Comparison of ENCODE assay signal across 10 mouse cellular contexts in genomic region chr2:29731545-29731944, GRCm38 (mm10). TPM values are rescaled to one million over a fixed set of nuclear protein-coding genes. Genes with fewer than 3 reads are reported as not detected.
DNase-seq lines count a peak whose midpoint lies in the region; ATAC-seq lines count a peak whose summit lies in the region.
"Had no signal": no experiment of that assay in that cellular context is flagged by ENCODE, and none has a peak within 500 bp of the region (broad histone marks: within the 10 kb centered on the region; RNA-seq: fewer than 3 reads in every experiment).

No protein-coding gene starts in this region.

- H3K27me3 ChIP-seq in forebrain, embryonic 15.5 days = no peaks in the 10 kb centered on the region

- no peak for ATAC-seq in forebrain, embryonic 15.5 days (replicated peaks)
- no peak for ATAC-seq in frontal cortex, adult (ENCODE audit: low TSS enrichment)

- no peak overlapping the region for H3K9ac ChIP-seq in forebrain, embryonic 15.5 days (replicated peaks)

- peak; percentile 92 for DNase-seq in heart, adult 11 months
- DNase-seq in heart, adult 8-10 months (ENCODE audit: low spot score) = no peak
- peak; percentile 56 for DNase-seq in ES-CJ7 (ENCODE audit: low read depth, low spot score)
- peak; percentile 66 to 80 for DNase-seq in cerebellum, postnatal 25 days
- peak; percentile 70 for DNase-seq in kidney, postnatal 14 days
- peak; percentile 51 for DNase-seq in ovary, postnatal 36 days (ENCODE audit: low spot score)

- 82% methylated on average over 3 of the region's 3 CpGs for WGBS in forebrain, embryonic 15.5 days

- H3K4me3 ChIP-seq in forebrain, embryonic 15.5 days = no peak overlapping the region

- no peaks in the 10 kb centered on the region for H3K4me1 ChIP-seq in forebrain, embryonic 15.5 days

- H3K27ac ChIP-seq in forebrain, embryonic 15.5 days (replicated peaks) = no peak overlapping the region

- peaks cover 63% of the 10 kb centered on the region for H3K36me3 ChIP-seq in forebrain, embryonic 15.5 days

- H3K4me2 ChIP-seq in forebrain, embryonic 15.5 days (replicated peaks) = no peak overlapping the region

- H3K9me3 ChIP-seq in forebrain, embryonic 15.5 days = no peaks in the 10 kb centered on the region

RNA-seq across cellular contexts. Expression of gene Gm13420, which starts 19.9 kb away (rescaled TPM):
- not detected for total RNA-seq in heart, adult 8-10 months (2022)
- not detected in 2 replicates for polyA plus RNA-seq in forebrain, embryonic 15.5 days (2015; fragmentation: Nextera tagmentation; extraction: Ambion mirVana)

RNA-seq across cellular contexts. Expression of gene Gm13547, which starts 27.6 kb away (rescaled TPM):
- not detected for total RNA-seq in heart, adult 8-10 months (2022)
- 0.79 TPM in 1 of 2 replicates, not detected in the other for polyA plus RNA-seq in forebrain, embryonic 15.5 days (2015; fragmentation: Nextera tagmentation; extraction: Ambion mirVana)
- total RNA-seq: left cerebral cortex, adult 18-20 months had no signal
- polyA plus RNA-seq: stomach, embryonic 14.5 days had no signal

RNA-seq across cellular contexts. Expression of gene Coq4, which starts 55.7 kb away (rescaled TPM):
- 10 to 100 TPM; 18.7 to 26.4 (median 20.8) TPM for total RNA-seq in heart, adult 8-10 months (2022)
- 28.2 and 31.6 TPM in 2 replicates for polyA plus RNA-seq in forebrain, embryonic 15.5 days (2015; fragmentation: Nextera tagmentation; extraction: Ambion mirVana)

RNA-seq across cellular contexts. Expression of gene Trub2, which starts 56.8 kb away (rescaled TPM):
- 10 to 100 TPM; 38.6 to 47.6 (median 42.0) TPM for total RNA-seq in heart, adult 8-10 months (2022)
- 40.6 and 41.7 TPM in 2 replicates for polyA plus RNA-seq in forebrain, embryonic 15.5 days (2015; fragmentation: Nextera tagmentation; extraction: Ambion mirVana)
